Mouse (Mus musculus): ENCODE results near the gene Pak2.

GRCm38 (mm10) chr16:32078991-32079511, at the start of gene Pak2:
- no peak for TF ChIP-seq CTCF (conservative IDR thresholded peaks at IDR 0.05; ENCODE audit: insufficient read depth, insufficient read length, low read depth, low read length)
- peak; percentile 79 for TF ChIP-seq POLR2A (IDR thresholded peaks at IDR 0.05; ENCODE audit: low read depth, low read length)

Measured in kidney, adult 2 months (tissue).